Mouse (Mus musculus): Measurements from ENCODE around the gene Ankra2. TPM values are rescaled to one million over a fixed set of nuclear protein-coding genes. Genes with fewer than 3 reads are reported as not detected.
A peak's percentile ranks its signal among the peaks of the same experiment; 100 is the strongest.

Ankra2 gene
- polyA plus RNA-seq, 1 experiment: 9.7 TPM

GRCm38 (mm10) chr13:98245386-98245785 is 17.5 kb upstream of the Ankra2 start:
- no peak for TF ChIP-seq FLI1 (IDR thresholded peaks at IDR 0.05; ENCODE audit: low read length)
- H3K4me1 ChIP-seq: no peaks in the 10 kb centered on the region
- peaks cover 38% of the 10 kb centered on the region for H3K36me3 ChIP-seq (replicated peaks; ENCODE audit: low read length)
- H3K9me3 ChIP-seq: 0 out of 2 replicates have a peak, but pooled peaks cover 5% of the 10 kb centered on the region
- no peak overlapping the region for H3K4me3 ChIP-seq (replicated peaks)
- peaks cover 10% of the 10 kb centered on the region for H3K27me3 ChIP-seq (replicated peaks)

- Histone ChIP-seq H3K36me3 (replicated peaks; ENCODE audit: low read length) (peaks cover 79% of the 10 kb centered on the region), H3K9me3 (no peaks in the 10 kb centered on the region), H3K4me1 (no peaks in the 10 kb centered on the region), H3K4me3 (replicated peaks) (no peak overlapping the region), H3K27me3 (replicated peaks) (no peaks in the 10 kb centered on the region)
- no peak for TF ChIP-seq GATA1 (IDR thresholded peaks at IDR 0.05; ENCODE audit: borderline replicate concordance, low read length)
Observed at GRCm38 (mm10) chr13:98249594-98249993, 13.3 kb upstream of the Ankra2 start.

GRCm38 (mm10) chr13:98254921-98255320 is 8.0 kb upstream of the Ankra2 start:
- Histone ChIP-seq H3K27me3 (replicated peaks) (no peaks in the 10 kb centered on the region), H3K4me3 (replicated peaks) (no peak overlapping the region), H3K4me1 (no peaks in the 10 kb centered on the region), H3K36me3 (replicated peaks; ENCODE audit: low read length) (peaks cover 97% of the 10 kb centered on the region), H3K9me3 (no peaks in the 10 kb centered on the region)
- TF ChIP-seq GATA1 (IDR thresholded peaks at IDR 0.05; ENCODE audit: borderline replicate concordance, low read length) (no peak), FLI1 (IDR thresholded peaks at IDR 0.05; ENCODE audit: low read length) (no peak)

GRCm38 (mm10) chr13:98263458-98263987 is 649 bp downstream of the Ankra2 start:
- peaks cover 27% of the 10 kb centered on the region for H3K4me1 ChIP-seq
- H3K36me3 ChIP-seq (replicated peaks; ENCODE audit: low read length): peaks cover 44% of the 10 kb centered on the region
- peak overlapping the region; percentile 95 for H3K4me3 ChIP-seq (replicated peaks)
- no peaks in the 10 kb centered on the region for H3K9me3 ChIP-seq
- H3K27me3 ChIP-seq (replicated peaks): no peaks in the 10 kb centered on the region
- TF ChIP-seq FLI1 (IDR thresholded peaks at IDR 0.05; ENCODE audit: low read length): no peak
- no peak; the same call in 2 of the 3 replicates for TF ChIP-seq GATA1 (IDR thresholded peaks at IDR 0.05; ENCODE audit: borderline replicate concordance, low read length)

- Histone ChIP-seq H3K4me1 (peaks cover 27% of the 10 kb centered on the region), H3K27me3 (replicated peaks) (no peaks in the 10 kb centered on the region), H3K4me3 (replicated peaks) (peak overlapping the region; percentile 95), H3K36me3 (replicated peaks; ENCODE audit: low read length) (peaks cover 44% of the 10 kb centered on the region), H3K9me3 (no peaks in the 10 kb centered on the region)
- no peak for TF ChIP-seq GATA1 (IDR thresholded peaks at IDR 0.05; ENCODE audit: borderline replicate concordance, low read length)
- TF ChIP-seq FLI1 (IDR thresholded peaks at IDR 0.05; ENCODE audit: low read length): no peak
Observed at GRCm38 (mm10) chr13:98264111-98264510, 1.2 kb downstream of the Ankra2 start.

GRCm38 (mm10) chr13:98274023-98274422 is 11.1 kb downstream of the Ankra2 start:
- peaks cover 67% of the 10 kb centered on the region for H3K36me3 ChIP-seq (replicated peaks; ENCODE audit: low read length)
- no peak for TF ChIP-seq FLI1 (IDR thresholded peaks at IDR 0.05; ENCODE audit: low read length)

GRCm38 (mm10) chr13:98275646-98276045 is 12.8 kb downstream of the Ankra2 start:
- Histone ChIP-seq H3K9me3 (no peaks in the 10 kb centered on the region), H3K4me3 (replicated peaks) (no peak overlapping the region), H3K36me3 (replicated peaks; ENCODE audit: low read length) (peaks cover 54% of the 10 kb centered on the region), H3K4me1 (peaks cover 17% of the 10 kb centered on the region), H3K27me3 (replicated peaks) (peaks cover 1% of the 10 kb centered on the region)
- TF ChIP-seq GATA1 (IDR thresholded peaks at IDR 0.05; ENCODE audit: borderline replicate concordance, low read length): no peak
- no peak for TF ChIP-seq FLI1 (IDR thresholded peaks at IDR 0.05; ENCODE audit: low read length)

More at GRCm38 (mm10) chr13:98274023-98274422, 11.1 kb downstream of the Ankra2 start:
- Histone ChIP-seq H3K4me1 (peaks cover 17% of the 10 kb centered on the region), H3K9me3 (no peaks in the 10 kb centered on the region), H3K4me3 (replicated peaks) (no peak overlapping the region), H3K27me3 (replicated peaks) (peaks cover 1% of the 10 kb centered on the region)

GRCm38 (mm10) chr13:98276253-98276652 is 13.4 kb downstream of the Ankra2 start:
- no peaks in the 10 kb centered on the region for H3K9me3 ChIP-seq
- TF ChIP-seq FLI1 (IDR thresholded peaks at IDR 0.05; ENCODE audit: low read length): no peak
- no peak for TF ChIP-seq GATA1 (IDR thresholded peaks at IDR 0.05; ENCODE audit: borderline replicate concordance, low read length)
- H3K27me3 ChIP-seq (replicated peaks): peaks cover 1% of the 10 kb centered on the region
- no peak overlapping the region for H3K4me3 ChIP-seq (replicated peaks)
- H3K36me3 ChIP-seq (replicated peaks; ENCODE audit: low read length): peaks cover 48% of the 10 kb centered on the region
- peaks cover 20% of the 10 kb centered on the region for H3K4me1 ChIP-seq

- H3K27me3 ChIP-seq (replicated peaks): peaks cover 1% of the 10 kb centered on the region
- H3K4me3 ChIP-seq (replicated peaks): peak overlapping the region; percentile 68
- H3K4me1 ChIP-seq: peaks cover 20% of the 10 kb centered on the region
- TF ChIP-seq FLI1 (IDR thresholded peaks at IDR 0.05; ENCODE audit: low read length) (no peak), GATA1 (IDR thresholded peaks at IDR 0.05; ENCODE audit: borderline replicate concordance, low read length) (no peak)
- no peaks in the 10 kb centered on the region for H3K9me3 ChIP-seq
- peaks cover 35% of the 10 kb centered on the region for H3K36me3 ChIP-seq (replicated peaks; ENCODE audit: low read length)
Observed at GRCm38 (mm10) chr13:98277501-98277900, 14.6 kb downstream of the Ankra2 start.

- TF ChIP-seq GATA1 (IDR thresholded peaks at IDR 0.05; ENCODE audit: borderline replicate concordance, low read length) (no peak), FLI1 (IDR thresholded peaks at IDR 0.05; ENCODE audit: low read length) (no peak)
- no peak within 1 kb of the TSS for H3K4me3 ChIP-seq (replicated peaks)
- H3K9me3 ChIP-seq: no peaks in the 10 kb centered on the region
- peaks cover 20% of the 10 kb centered on the region for H3K4me1 ChIP-seq
- peaks cover 4% of the 10 kb centered on the region for H3K27me3 ChIP-seq (replicated peaks)
- H3K36me3 ChIP-seq (replicated peaks; ENCODE audit: low read length): peaks cover 14% of the 10 kb centered on the region
Observed at GRCm38 (mm10) chr13:98279686-98280085, 16.8 kb downstream of the Ankra2 start, which contains the start of gene Gm21976. TSS of gene Gm21976 (plus strand) at chr13:98279887.

Data from megakaryocyte, embryonic 14.5 days (primary cell).